7 mouse cellular contexts compared by ENCODE assay signal in the genomic region with DNA sequence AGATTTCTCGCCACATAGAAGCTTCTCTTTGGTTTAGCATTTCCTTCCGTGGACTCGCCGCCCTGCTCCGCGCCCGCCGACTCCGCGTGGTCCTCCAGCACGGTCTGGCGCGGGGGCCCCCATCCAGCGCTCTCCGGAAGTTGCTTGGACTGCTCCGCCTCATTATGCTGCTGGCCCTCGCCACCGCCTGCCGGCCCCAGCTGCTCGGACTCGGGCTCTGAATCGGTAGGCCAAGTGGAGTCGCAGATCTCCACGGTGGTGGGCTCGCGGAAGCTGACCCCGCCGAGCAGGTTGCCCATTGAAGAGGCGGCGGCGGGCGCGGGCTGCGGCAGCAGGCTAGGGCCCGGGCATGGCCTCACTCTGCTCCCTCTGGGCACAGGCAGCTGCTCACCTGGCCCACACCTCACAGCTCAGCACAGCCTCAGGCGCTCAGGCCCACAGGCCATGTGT. TPM values are rescaled to one million over a fixed set of nuclear protein-coding genes. Genes with fewer than 3 reads are reported as not detected.
A peak's percentile ranks its signal among the peaks of the same experiment; 100 is the strongest.
DNase-seq lines count a peak whose midpoint lies in the region; ATAC-seq and TF ChIP-seq lines count a peak whose summit lies in the region.

No protein-coding gene starts in this region.

- H3K36me3 ChIP-seq in thymus, adult 2 months (ENCODE audit: control insufficient read depth, insufficient read depth, low read length) = no peaks in the 10 kb centered on the region
- no peaks in the 10 kb centered on the region for H3K36me3 ChIP-seq in midbrain, embryonic 11.5 days (ENCODE audit: control insufficient read depth, insufficient read depth, low read length)
- H3K36me3 ChIP-seq in small intestine, adult 2 months (ENCODE audit: control insufficient read depth, insufficient read depth, low read length) = no peaks in the 10 kb centered on the region

- no peak for TF ChIP-seq CTCF in thymus, adult 2 months (IDR thresholded peaks at IDR 0.05; ENCODE audit: borderline replicate concordance, control insufficient read depth, extremely low read depth, insufficient read depth, low read length, poor library complexity)
- TF ChIP-seq CTCF in small intestine, adult 2 months (IDR thresholded peaks at IDR 0.05; ENCODE audit: extremely low read depth, insufficient read length, insufficient replicate concordance, low read depth, low read length) = no peak

- TF ChIP-seq POLR2A in thymus, adult 2 months (IDR thresholded peaks at IDR 0.05; ENCODE audit: control insufficient read depth, extremely low read depth, insufficient read depth, low read length, poor library complexity) = no peak
- no peak for TF ChIP-seq POLR2A in small intestine, adult 2 months (IDR thresholded peaks at IDR 0.05; ENCODE audit: low read depth, low read length)

- H3K27me3 ChIP-seq in thymus, adult 2 months (ENCODE audit: control insufficient read depth, insufficient read depth, low read length) = peaks cover 4% of the 10 kb centered on the region; the same call in 1 of the 2 replicates
- H3K27me3 ChIP-seq in midbrain, embryonic 11.5 days (ENCODE audit: control insufficient read depth, insufficient read depth, low read length) = no peaks in the 10 kb centered on the region
- H3K27me3 ChIP-seq in small intestine, adult 2 months (ENCODE audit: control insufficient read depth, insufficient read depth, low read length) = no peaks in the 10 kb centered on the region

- intact Hi-C loops in left cerebral cortex, postnatal 10 days (cut with DNase I) = no loop called here

- DNase-seq in thymus, adult 2 months = no peak
- no peak for DNase-seq in thymus, postnatal 14 days
- DNase-seq in cerebellum, postnatal 4 days (ENCODE audit: low spot score in 2 of 2) = peak; percentile 33 to 52
- peak; percentile 1 to 48 for DNase-seq in left cerebral cortex, postnatal 10 days (ENCODE audit: extremely low spot score in 1 of 2, low spot score in 2 of 2)
- DNase-seq in midbrain, embryonic 11.5 days (ENCODE audit: low spot score, missing footprints) = peak; percentile 93

- peaks cover 3% of the 10 kb centered on the region; the same call in 1 of the 2 replicates for H3K4me1 ChIP-seq in thymus, adult 2 months (replicated peaks; ENCODE audit: control insufficient read depth, insufficient read depth, low read length)
- H3K4me1 ChIP-seq in midbrain, embryonic 11.5 days (ENCODE audit: control insufficient read depth, insufficient read depth, low read length) = no peaks in the 10 kb centered on the region; the same call in 1 of the 2 replicates
- H3K4me1 ChIP-seq in small intestine, adult 2 months (ENCODE audit: control insufficient read depth, insufficient read depth, insufficient read length, low read length) = no peaks in the 10 kb centered on the region

- H3K9ac ChIP-seq in midbrain, embryonic 11.5 days (ENCODE audit: low read length) = peak overlapping the region; percentile 68

- no peaks in the 10 kb centered on the region for H3K9me3 ChIP-seq in midbrain, embryonic 11.5 days (ENCODE audit: control insufficient read depth, low read length)

- ATAC-seq in granulocyte monocyte progenitor cell, adult 5-6 weeks (replicated peaks; ENCODE audit: poor library complexity, severe bottlenecking) = peak; percentile 93
- peak; percentile 99 for ATAC-seq in midbrain, embryonic 11.5 days (ENCODE audit: low FRiP score)

- peak overlapping the region; percentile 19 for H3K4me3 ChIP-seq in thymus, adult 2 months (ENCODE audit: control insufficient read depth, insufficient read depth, low read length)
- peak overlapping the region; percentile 33 for H3K4me3 ChIP-seq in midbrain, embryonic 11.5 days (ENCODE audit: low read depth, low read length)
- peak overlapping the region; percentile 56 for H3K4me3 ChIP-seq in small intestine, adult 2 months (ENCODE audit: low read depth, low read length)

- WGBS in thymus, adult 2 months = 8% methylated on average over 36 of the region's 36 CpGs
- 4% methylated on average over 36 of the region's 36 CpGs for WGBS in midbrain, embryonic 11.5 days
- WGBS in small intestine, adult 2 months = 5% methylated on average over 36 of the region's 36 CpGs

- H3K27ac ChIP-seq in thymus, adult 2 months (ENCODE audit: control insufficient read depth, insufficient read depth, low read length) = no peak overlapping the region
- H3K27ac ChIP-seq in midbrain, embryonic 11.5 days (ENCODE audit: low read depth, low read length) = no peak overlapping the region
- H3K27ac ChIP-seq in small intestine, adult 2 months (ENCODE audit: insufficient read depth, low read depth, low read length) = no peak overlapping the region

- peak overlapping the region; percentile 60 for H3K4me2 ChIP-seq in midbrain, embryonic 11.5 days

RNA-seq across cellular contexts. Expression of gene Vmn2r86, which starts 14.5 kb away (rescaled TPM):
- not detected in 2 replicates for polyA plus RNA-seq in thymus, adult 2 months (2012; rRNA removed)
- not detected in 2 replicates for total RNA-seq in granulocyte monocyte progenitor cell, adult 5-6 weeks (2014; fragmentation: Nextera tagmentation)
- total RNA-seq in granulocyte monocyte progenitor cell, adult 5-6 weeks (2017) = not detected in 2 replicates
- total RNA-seq in left cerebral cortex, postnatal 10 days (2021) = under 1 TPM; 0.17 to 0.30 TPM
- not detected in 2 replicates for polyA plus RNA-seq in midbrain, embryonic 11.5 days (2014; fragmentation: Nextera tagmentation; extraction: Ambion mirVana)
- polyA plus RNA-seq in small intestine, adult 2 months (2012; rRNA removed) = not detected in 2 replicates

RNA-seq across cellular contexts. Expression of gene Vmn2r87, which starts 26.9 kb away (rescaled TPM):
- not detected in 2 replicates for polyA plus RNA-seq in thymus, adult 2 months (2012; rRNA removed)
- not detected in 2 replicates for total RNA-seq in granulocyte monocyte progenitor cell, adult 5-6 weeks (2014; fragmentation: Nextera tagmentation)
- not detected in 2 replicates for total RNA-seq in granulocyte monocyte progenitor cell, adult 5-6 weeks (2017)
- under 1 TPM; 0.39 to 0.86 TPM for total RNA-seq in left cerebral cortex, postnatal 10 days (2021)
- polyA plus RNA-seq in midbrain, embryonic 11.5 days (2014; fragmentation: Nextera tagmentation; extraction: Ambion mirVana) = 0.05 TPM in 1 of 2 replicates, not detected in the other
- polyA plus RNA-seq in small intestine, adult 2 months (2012; rRNA removed) = not detected in 2 replicates

RNA-seq across cellular contexts. Expression of gene Vmn2r85, which starts 40.8 kb away (rescaled TPM):
- not detected in 2 replicates for polyA plus RNA-seq in thymus, adult 2 months (2012; rRNA removed)
- not detected in 2 replicates for total RNA-seq in granulocyte monocyte progenitor cell, adult 5-6 weeks (2014; fragmentation: Nextera tagmentation)
- not detected in 2 replicates for total RNA-seq in granulocyte monocyte progenitor cell, adult 5-6 weeks (2017)
- under 1 TPM; 0.60 to 0.75 TPM for total RNA-seq in left cerebral cortex, postnatal 10 days (2021)
- not detected in 2 replicates for polyA plus RNA-seq in midbrain, embryonic 11.5 days (2014; fragmentation: Nextera tagmentation; extraction: Ambion mirVana)
- polyA plus RNA-seq in small intestine, adult 2 months (2012; rRNA removed) = not detected in 2 replicates

Comparison
In these comparisons a context has a peak if more than half of its experiments do, and no peak if none do; other contexts are left out.
1. DNase-seq: peak in cerebellum, postnatal 4 days (2 of 2), left cerebral cortex, postnatal 10 days (2 of 2) and midbrain, embryonic 11.5 days (single experiment); none in thymus, adult 2 months (single experiment) and thymus, postnatal 14 days (single experiment).
2. Peak in every context shown above with its lines, with median percentiles within 50 percentile points of each other: H3K4me3 ChIP-seq.